Mouse (Mus musculus) kidney, postnatal 4 days (tissue): ENCODE measurements around the gene Fbxo39.

Experiments used
- DNase-seq, 2 experiments: peaks; one replicate each; pipeline ENCODE4 v3.0.0; 2021; ENCODE audit warnings: mixed read lengths in 2 of 2

Gene Fbxo39

GRCm38 (mm10) chr11:72314151-72314895 is at the start of gene Fbxo39:
TSS of gene Fbxo39 (plus strand) at chr11:72314444.
- DNase-seq, result peak; percentile 26 to 40

- DNase-seq, result no peak
Measured at GRCm38 (mm10) chr11:72265483-72265882, 48.8 kb upstream of the Fbxo39 start.

- peak; percentile 71 to 79 for DNase-seq
Measured at GRCm38 (mm10) chr11:72266207-72266959, 47.9 kb upstream of the Fbxo39 start.

- peak; percentile 32 to 39 for DNase-seq
Measured at GRCm38 (mm10) chr11:72266960-72267560, 47.2 kb upstream of the Fbxo39 start, which contains the start of gene Slc13a5. TSS of gene Slc13a5 (minus strand) at chr11:72267222.

- no peak for DNase-seq
Measured at GRCm38 (mm10) chr11:72271761-72272160, 42.5 kb upstream of the Fbxo39 start.

GRCm38 (mm10) chr11:72273341-72273740 is 40.9 kb upstream of the Fbxo39 start:
- DNase-seq, result no peak

- DNase-seq, result no peak
Measured at GRCm38 (mm10) chr11:72281143-72281851, 32.9 kb upstream of the Fbxo39 start.

GRCm38 (mm10) chr11:72281852-72282400 is 32.3 kb upstream of the Fbxo39 start:
- DNase-seq, result no peak

GRCm38 (mm10) chr11:72283486-72284224 is 30.6 kb upstream of the Fbxo39 start:
- no peak for DNase-seq

GRCm38 (mm10) chr11:72284532-72285182 is 29.6 kb upstream of the Fbxo39 start:
- DNase-seq, result no peak

GRCm38 (mm10) chr11:72285971-72286480 is 28.2 kb upstream of the Fbxo39 start:
- no peak for DNase-seq

- no peak for DNase-seq
Measured at GRCm38 (mm10) chr11:72286651-72287050, 27.6 kb upstream of the Fbxo39 start.

GRCm38 (mm10) chr11:72287126-72287525 is 27.1 kb upstream of the Fbxo39 start:
- DNase-seq, result no peak

- no peak for DNase-seq
Measured at GRCm38 (mm10) chr11:72287543-72287942, 26.7 kb upstream of the Fbxo39 start.

- DNase-seq, result no peak
Measured at GRCm38 (mm10) chr11:72293116-72293515, 21.1 kb upstream of the Fbxo39 start.

GRCm38 (mm10) chr11:72301334-72301733 is 12.9 kb upstream of the Fbxo39 start, which contains the start of gene Xaf1:
TSS of gene Xaf1 (plus strand) at chr11:72301629.
- peak; percentile 61 to 73 for DNase-seq

GRCm38 (mm10) chr11:72302230-72302629 is 12.0 kb upstream of the Fbxo39 start:
- DNase-seq, result peak; percentile 26 to 49

GRCm38 (mm10) chr11:72307461-72307860 is 6.8 kb upstream of the Fbxo39 start:
- DNase-seq, result no peak

- no peak for DNase-seq
Measured at GRCm38 (mm10) chr11:72308982-72309381, 5.3 kb upstream of the Fbxo39 start.

- DNase-seq, result no peak
Measured at GRCm38 (mm10) chr11:72310491-72310890, 3.8 kb upstream of the Fbxo39 start.
